ENCODE assay signal across 11 mouse cellular contexts in genomic region chr6:137612071-137612547, GRCm38 (mm10). TPM values are rescaled to one million over a fixed set of nuclear protein-coding genes. Genes with fewer than 3 reads are reported as not detected.
DNase-seq lines count a peak whose midpoint lies in the region; ATAC-seq and TF ChIP-seq lines count a peak whose summit lies in the region.
"Had no signal": no experiment of that assay in that cellular context is flagged by ENCODE, and none has a peak within 500 bp of the region (broad histone marks: within the 10 kb centered on the region; RNA-seq: fewer than 3 reads in every experiment).

No protein-coding gene starts in this region.

- H3K4me2 ChIP-seq in kidney, embryonic 16.5 days (replicated peaks; ENCODE audit: low read depth, low read length) = no peak overlapping the region
- H3K4me2 ChIP-seq: liver, embryonic 15.5 days had no signal

- H3K4me3 ChIP-seq in kidney, adult 2 months (ENCODE audit: insufficient read depth, low read depth, low read length) = no peak overlapping the region
- H3K4me3 ChIP-seq in kidney, embryonic 16.5 days (ENCODE audit: low read length) = no peak overlapping the region
- H3K4me3 ChIP-seq: layer of hippocampus, adult 2 months; liver, embryonic 15.5 days had no signal

- no peaks in the 10 kb centered on the region for H3K9me3 ChIP-seq in kidney, embryonic 16.5 days (ENCODE audit: low read length)
- H3K9me3 ChIP-seq: liver, embryonic 15.5 days had no signal

- no peak for TF ChIP-seq POLR2A in kidney, adult 2 months (IDR thresholded peaks at IDR 0.05; ENCODE audit: low read depth, low read length)

- WGBS in kidney, adult 2 months = 42% methylated on average over 2 of the region's 2 CpGs
- WGBS in kidney, embryonic 16.5 days = 66% methylated on average over 2 of the region's 2 CpGs

- no peak for TF ChIP-seq CTCF in kidney, adult 2 months (conservative IDR thresholded peaks at IDR 0.05; ENCODE audit: insufficient read depth, insufficient read length, low read depth, low read length)

- ATAC-seq in kidney, embryonic 16.5 days (ENCODE audit: low FRiP score, low TSS enrichment) = no peak

- H3K27ac ChIP-seq in kidney, adult 2 months (ENCODE audit: insufficient read depth, low read depth, low read length) = no peak overlapping the region
- H3K27ac ChIP-seq in kidney, embryonic 16.5 days (ENCODE audit: low read length) = no peak overlapping the region
- H3K27ac ChIP-seq: layer of hippocampus, adult 2 months; liver, embryonic 15.5 days had no signal

- H3K9ac ChIP-seq in kidney, embryonic 16.5 days (replicated peaks; ENCODE audit: low read length) = no peak overlapping the region
- H3K9ac ChIP-seq: liver, embryonic 15.5 days had no signal

- no peaks in the 10 kb centered on the region for H3K4me1 ChIP-seq in kidney, adult 2 months (ENCODE audit: control insufficient read depth, insufficient read depth, low read length)
- H3K4me1 ChIP-seq in kidney, embryonic 16.5 days (ENCODE audit: insufficient read depth, low read length) = no peaks in the 10 kb centered on the region
- H3K4me1 ChIP-seq: liver, embryonic 15.5 days had no signal

- no peaks in the 10 kb centered on the region for H3K36me3 ChIP-seq in kidney, adult 2 months (ENCODE audit: control insufficient read depth, insufficient read depth, low read length)
- H3K36me3 ChIP-seq in kidney, embryonic 16.5 days (ENCODE audit: insufficient read depth, low read length) = no peaks in the 10 kb centered on the region
- H3K36me3 ChIP-seq: liver, embryonic 15.5 days had no signal

- H3K27me3 ChIP-seq in kidney, adult 2 months (replicated peaks; ENCODE audit: control insufficient read depth, insufficient read depth, low read length) = no peaks in the 10 kb centered on the region
- no peaks in the 10 kb centered on the region for H3K27me3 ChIP-seq in kidney, embryonic 16.5 days (ENCODE audit: insufficient read depth, low read length)
- H3K27me3 ChIP-seq: liver, embryonic 15.5 days had no signal

- DNase-seq in kidney, adult 2 months = peak; percentile 76
- DNase-seq in cerebellum, adult 9-11 months = peak; percentile 96
- DNase-seq in heart, postnatal 4 days = peak; percentile 49
- DNase-seq in lung, postnatal 36 days = peak; percentile 87
- DNase-seq in B cell, adult 2 months = no peak
- DNase-seq in spleen, postnatal 4 days (ENCODE audit: low spot score in 2 of 2) = no peak
- DNase-seq in right cerebral cortex, adult 2 months (ENCODE audit: low spot score in 2 of 2) = no peak
- DNase-seq: spleen, adult 18-20 months had no signal

RNA-seq across cellular contexts. Expression of gene Eps8, which starts 42.6 kb away (rescaled TPM):
- polyA plus RNA-seq in kidney, adult 2 months (2012; rRNA removed) = 50.2 and 51.9 TPM in 2 replicates
- 42.0 and 43.0 TPM in 2 replicates for polyA plus RNA-seq in kidney, embryonic 16.5 days (2015; fragmentation: Nextera tagmentation; extraction: Ambion mirVana)
- 10 to 100 TPM; 20.4 to 20.8 TPM for total RNA-seq in heart, postnatal 4 days (2021)

Comparison
In these comparisons a context has a peak if more than half of its experiments do, and no peak if none do; other contexts are left out.
1. DNase-seq: peak in kidney, adult 2 months (single experiment), cerebellum, adult 9-11 months (single experiment), heart, postnatal 4 days (single experiment) and lung, postnatal 36 days (single experiment); none in B cell, adult 2 months (0 of 2), spleen, postnatal 4 days (0 of 2) and right cerebral cortex, adult 2 months (0 of 2).